Mouse (Mus musculus): ENCODE results near the gene Cdt1.

The Cdt1 gene

GRCm38 (mm10) chr8:122567361-122568108 is at the start of gene Cdt1:
Cdt1 (plus strand) TSS chr8:122568015.
- DNase-seq = peak; percentile 95 to 96

DNA sequence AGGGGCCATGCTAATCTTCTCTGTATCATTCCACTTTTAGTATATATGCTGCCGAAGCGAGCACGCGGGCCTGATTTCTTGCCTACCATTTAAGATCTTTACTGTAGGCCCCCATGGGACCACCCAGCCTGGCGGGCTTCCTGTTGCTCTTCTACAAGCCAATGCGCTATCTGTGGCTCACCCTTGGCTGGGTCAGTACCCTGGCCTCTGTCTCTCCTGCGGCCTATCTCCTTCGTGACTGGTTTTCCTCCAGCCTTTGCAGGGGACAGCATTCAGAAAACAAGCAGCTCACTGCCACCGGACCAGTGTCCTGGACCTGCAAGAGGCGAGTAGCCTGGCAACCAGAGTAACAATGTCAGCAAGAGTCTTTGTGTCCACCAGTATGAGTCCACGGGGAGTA is 47.2 kb upstream of the Cdt1 start:
- peak; percentile 27 to 46 for DNase-seq

DNA sequence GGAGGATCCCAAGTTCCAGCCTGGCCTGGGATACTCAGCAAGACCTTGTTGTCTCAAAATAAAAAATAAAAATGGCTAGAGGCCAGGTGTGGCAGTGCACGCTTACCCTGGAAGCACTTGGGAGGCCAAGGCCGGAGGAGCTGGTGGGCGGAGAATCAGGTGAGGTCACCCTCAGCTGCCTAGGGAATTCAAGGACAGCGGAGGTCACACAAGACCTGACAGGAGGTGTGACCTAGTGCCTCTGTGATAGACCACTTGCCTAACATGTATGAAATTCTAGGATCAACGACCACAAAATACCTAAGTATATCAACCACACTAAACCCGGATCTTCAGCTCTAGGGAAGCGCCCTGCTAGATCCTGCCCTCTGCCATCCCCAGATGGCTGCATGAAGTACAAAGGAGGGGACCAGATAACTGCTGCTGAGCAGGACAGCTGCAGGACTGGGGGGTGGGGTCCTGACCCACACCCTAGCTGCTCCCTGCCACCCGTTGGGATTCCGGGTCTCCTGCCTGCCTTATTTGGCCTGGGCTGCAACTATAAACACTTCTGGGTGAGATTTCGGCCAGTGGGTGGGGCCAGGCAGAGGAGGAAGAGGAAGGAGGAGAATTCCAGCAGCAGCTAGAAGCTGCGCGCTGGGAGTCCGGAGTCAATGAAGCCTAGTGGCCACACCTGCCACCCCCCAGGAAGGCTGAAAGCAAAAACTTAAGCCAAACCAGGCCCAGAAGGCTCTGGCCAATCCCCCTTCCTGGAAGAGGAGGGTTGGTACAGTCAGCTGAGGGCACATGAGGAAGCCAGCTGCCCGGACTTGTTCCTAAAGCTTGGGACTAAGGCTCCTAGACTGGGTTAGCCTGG is 44.8 kb upstream of the Cdt1 start:
- peak; percentile 87 to 95 for DNase-seq

DNA sequence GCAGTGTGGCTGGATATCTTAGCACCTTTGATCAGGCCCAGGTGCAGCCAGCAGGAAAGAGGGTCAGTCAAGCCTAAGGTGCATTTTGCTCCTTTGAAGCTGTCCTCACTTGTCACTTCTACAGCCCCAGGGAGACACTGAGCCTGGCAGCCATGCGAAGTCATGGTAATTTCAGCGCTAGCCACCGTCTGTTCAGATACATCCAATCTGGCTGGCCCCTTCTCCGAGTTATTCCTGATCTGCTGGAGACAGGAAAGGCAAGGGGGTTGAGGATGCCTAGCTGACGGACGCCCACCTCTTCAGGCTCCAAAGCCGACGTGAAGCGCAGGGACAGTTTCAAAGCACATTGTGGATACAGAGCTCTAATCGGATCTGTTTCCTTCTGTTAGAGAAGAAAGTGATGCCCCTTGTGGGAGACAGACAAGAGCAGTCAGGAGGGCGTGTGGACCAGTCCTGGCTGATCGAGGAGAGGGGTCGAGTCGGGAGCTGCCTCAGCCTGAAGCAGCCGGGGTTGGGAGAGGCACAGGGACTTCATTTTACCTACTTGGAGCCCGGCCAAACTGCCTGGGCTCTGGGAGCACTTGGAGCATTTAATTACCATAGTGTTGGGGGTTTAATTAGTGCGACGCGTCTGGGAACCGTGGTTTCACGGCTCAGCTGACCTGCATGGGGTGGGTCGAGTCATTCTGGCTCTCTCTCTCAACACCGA is 44.0 kb upstream of the Cdt1 start:
- peak; percentile 76 to 87 for DNase-seq

DNA sequence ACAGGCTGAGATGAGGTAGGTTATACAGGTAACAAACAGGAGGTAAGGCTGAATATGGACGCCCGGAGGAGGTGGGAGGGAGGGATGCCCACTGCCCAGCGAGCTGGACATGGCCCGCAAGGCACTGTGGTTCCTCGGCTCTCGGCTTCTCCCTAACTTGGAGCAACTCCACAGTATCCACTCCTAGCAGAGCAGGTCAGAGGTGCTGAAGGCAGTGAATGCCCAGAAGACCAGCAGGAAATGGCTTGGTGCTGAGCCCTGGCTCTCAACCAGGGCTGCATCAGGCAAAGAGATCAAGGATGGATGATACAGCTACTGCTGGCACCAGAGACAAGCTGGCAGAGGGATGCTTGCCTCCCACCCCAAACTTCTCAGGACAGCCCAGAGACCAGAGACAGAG is 43.3 kb upstream of the Cdt1 start:
- DNase-seq = no peak

GRCm38 (mm10) chr8:122525004-122525403 is 42.8 kb upstream of the Cdt1 start:
- DNase-seq = no peak

DNA sequence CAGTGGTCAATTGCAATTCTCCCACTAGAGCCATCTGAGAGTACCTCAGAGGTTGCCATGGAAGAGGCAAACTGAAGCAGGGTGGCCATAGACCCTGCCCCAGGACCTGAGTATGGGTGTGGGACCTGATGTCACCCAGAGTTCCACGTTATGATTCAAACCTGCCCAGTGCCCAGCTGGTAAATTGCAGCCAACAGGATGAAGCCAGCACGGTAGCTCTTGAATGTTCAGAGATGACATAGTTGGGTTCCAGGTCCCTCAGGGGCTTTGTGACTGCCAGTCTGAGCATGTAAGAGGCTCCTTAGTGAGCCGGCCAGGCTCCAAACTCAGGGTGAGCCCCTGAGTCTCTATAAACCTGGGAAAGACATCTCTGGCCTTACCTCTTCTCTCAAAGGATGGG is 41.7 kb upstream of the Cdt1 start:
- peak in 1 of 2 experiments; percentile 37 for DNase-seq

- peak; percentile 77 to 89 for DNase-seq
Measured at GRCm38 (mm10) chr8:122526526-122527170, 41.2 kb upstream of the Cdt1 start.

- DNase-seq = peak in 1 of 2 experiments; percentile 32
Measured at GRCm38 (mm10) chr8:122527937-122528336, 39.9 kb upstream of the Cdt1 start.

- peak; percentile 77 to 93 for DNase-seq
Measured at GRCm38 (mm10) chr8:122529159-122529558, 38.7 kb upstream of the Cdt1 start.

- DNase-seq = peak in 1 of 2 experiments; percentile 38
Measured at GRCm38 (mm10) chr8:122531312-122531711, 36.5 kb upstream of the Cdt1 start.

- DNase-seq = peak; percentile 58 to 84
Measured at GRCm38 (mm10) chr8:122537033-122537432, 30.8 kb upstream of the Cdt1 start.

- DNase-seq = no peak
Measured at GRCm38 (mm10) chr8:122537812-122538211, 30.0 kb upstream of the Cdt1 start.

DNA sequence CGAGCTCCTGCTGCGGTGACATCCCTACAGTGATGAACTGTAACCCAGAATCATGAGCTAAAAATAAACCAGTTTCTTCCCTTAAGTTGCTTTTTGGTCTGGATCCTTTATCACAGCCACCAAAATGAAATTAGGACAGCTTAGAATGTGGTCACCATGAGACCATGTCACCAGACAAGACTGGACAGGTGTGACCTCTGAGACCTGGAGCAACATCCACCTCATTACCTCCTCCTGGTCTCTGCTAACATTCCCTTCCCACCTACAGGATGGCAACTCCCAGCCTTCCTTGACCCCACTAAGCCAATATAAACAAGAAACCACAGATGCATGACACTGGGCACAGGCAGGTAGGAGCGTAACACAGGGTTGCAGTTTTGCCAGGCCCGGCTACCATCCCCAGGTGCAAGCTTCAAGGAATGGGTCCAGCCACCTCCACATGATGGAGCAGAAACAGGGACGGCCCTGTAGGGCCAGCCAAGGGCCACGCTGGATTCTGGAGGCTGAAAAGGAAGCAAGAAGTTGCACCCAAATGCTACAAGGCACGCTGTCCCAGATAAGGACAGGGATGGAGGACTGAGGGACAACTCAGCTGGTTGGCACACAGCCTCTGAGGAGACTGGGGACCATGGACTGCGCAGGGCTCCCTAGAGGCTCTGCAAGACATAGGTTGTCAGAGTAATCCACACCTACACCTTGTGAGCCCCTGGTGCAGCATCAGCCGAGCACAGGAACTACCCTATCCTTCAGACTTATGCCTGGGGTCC is 29.3 kb upstream of the Cdt1 start:
- DNase-seq = no peak

GRCm38 (mm10) chr8:122544138-122544537 is 23.7 kb upstream of the Cdt1 start:
- DNase-seq = no peak

- DNase-seq = no peak
Measured at GRCm38 (mm10) chr8:122546066-122546755, 21.6 kb upstream of the Cdt1 start.

DNA sequence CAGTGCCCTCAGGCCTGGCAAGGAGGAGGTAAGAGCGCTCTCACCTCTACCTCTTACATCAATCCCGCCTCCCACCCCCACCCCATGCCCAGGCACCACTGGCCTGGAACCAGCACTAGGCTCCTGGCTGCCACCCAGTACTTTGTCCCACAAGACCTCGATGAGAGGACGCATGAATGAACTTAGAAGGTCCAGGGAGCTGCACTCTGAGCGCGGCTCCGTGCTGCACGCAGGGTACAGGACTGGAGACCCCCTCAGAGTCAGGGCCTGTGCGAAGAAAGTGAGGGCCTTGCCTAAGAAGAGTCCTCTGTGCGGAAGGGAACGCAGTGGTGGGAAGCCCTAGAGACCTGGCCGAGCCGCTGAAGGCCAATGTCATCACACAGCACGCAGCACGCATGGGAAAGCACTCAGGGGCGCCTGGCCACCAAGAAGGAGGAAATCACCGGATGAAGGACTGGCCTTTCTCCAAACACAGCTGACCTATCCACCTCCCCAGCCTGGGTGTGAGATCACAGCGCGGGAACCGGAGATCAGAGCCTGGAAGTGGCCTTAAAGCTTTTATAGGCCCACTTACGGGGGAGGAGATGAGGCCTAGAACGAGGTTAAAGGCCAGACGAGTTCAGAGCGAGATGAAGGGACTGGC is 20.9 kb upstream of the Cdt1 start:
- peak; percentile 88 to 95 for DNase-seq

- peak; percentile 29 to 72 for DNase-seq
Measured at GRCm38 (mm10) chr8:122547815-122548214, 20.0 kb upstream of the Cdt1 start.

DNA sequence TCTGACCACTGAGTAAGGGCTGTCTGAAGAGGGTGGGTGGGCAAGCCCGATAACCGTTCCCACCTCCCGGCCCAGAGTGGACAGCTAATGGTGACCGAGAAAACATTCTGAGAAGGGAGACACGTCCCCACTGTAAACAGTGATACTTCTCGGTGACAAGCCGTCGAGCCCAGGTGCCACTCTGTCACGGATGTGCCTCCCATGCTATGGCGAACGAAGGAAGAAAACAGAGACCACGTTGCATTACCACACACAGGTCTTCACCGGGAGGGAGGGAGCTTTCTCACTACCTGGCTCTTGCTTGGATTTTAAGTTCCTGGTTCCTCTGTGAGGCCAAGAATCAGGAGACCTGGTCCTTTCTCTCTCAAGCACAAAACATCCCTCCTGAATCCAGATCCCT is 19.5 kb upstream of the Cdt1 start:
- DNase-seq = no peak

- DNase-seq = no peak
Measured at GRCm38 (mm10) chr8:122548891-122549439, 18.9 kb upstream of the Cdt1 start.
